In genomic region chr3:95820046-95821010, GRCm38 (mm10) we compare ENCODE assay signal across 8 mouse cellular contexts. TPM values are rescaled to one million over a fixed set of nuclear protein-coding genes. Genes with fewer than 3 reads are reported as not detected.
DNase-seq lines count a peak whose midpoint lies in the region; ATAC-seq and TF ChIP-seq lines count a peak whose summit lies in the region.

No protein-coding gene starts in this region.

- no peak for TF ChIP-seq CTCF in ES-Bruce4 (IDR thresholded peaks at IDR 0.05; ENCODE audit: low read depth, low read length)
- TF ChIP-seq CTCF in stomach, postnatal 0 days (IDR thresholded peaks at IDR 0.05; ENCODE audit: low read depth): no peak; the same call in 1 of the 2 replicates

- peak overlapping the region; percentile 61 for H3K4me2 ChIP-seq in kidney, embryonic 15.5 days
- H3K4me2 ChIP-seq in limb, embryonic 14.5 days (replicated peaks; ENCODE audit: low read depth, low read length, severe bottlenecking): peak overlapping the region; percentile 61
- peak overlapping the region; percentile 57 for H3K4me2 ChIP-seq in stomach, postnatal 0 days (replicated peaks; ENCODE audit: low read depth)

- intact Hi-C loops in gastrocnemius, postnatal 36 days (cut with DNase I): no loop called here

- peak overlapping the region; percentile 100 for H3K27ac ChIP-seq in kidney, embryonic 15.5 days
- H3K27ac ChIP-seq in ES-Bruce4 (ENCODE audit: insufficient read depth, low read length): peak overlapping the region; percentile 81
- H3K27ac ChIP-seq in forebrain, embryonic 10.5 days: peak overlapping the region; percentile 100
- H3K27ac ChIP-seq in limb, embryonic 14.5 days (replicated peaks; ENCODE audit: low read depth, low read length): peak overlapping the region; percentile 100
- H3K27ac ChIP-seq in stomach, postnatal 0 days (replicated peaks): peak overlapping the region; percentile 96

- H3K36me3 ChIP-seq in kidney, embryonic 15.5 days: 0 out of 2 replicates have a peak, but pooled peaks cover 3% of the 10 kb centered on the region
- H3K36me3 ChIP-seq in ES-Bruce4 (ENCODE audit: control insufficient read depth, insufficient read depth, low read length, poor library complexity, severe bottlenecking): peaks cover 2% of the 10 kb centered on the region; the same call in 1 of the 2 replicates
- H3K36me3 ChIP-seq in forebrain, embryonic 10.5 days (replicated peaks): peaks cover 9% of the 10 kb centered on the region
- peaks cover 3% of the 10 kb centered on the region for H3K36me3 ChIP-seq in limb, embryonic 14.5 days (ENCODE audit: control insufficient read depth, insufficient read depth, low read length)
- no peaks in the 10 kb centered on the region for H3K36me3 ChIP-seq in stomach, postnatal 0 days (ENCODE audit: control insufficient read depth, insufficient read depth, low read length)

- no peak for TF ChIP-seq POLR2A in ES-Bruce4 (IDR thresholded peaks at IDR 0.05; ENCODE audit: insufficient read depth, low read length)
- TF ChIP-seq POLR2A in limb, embryonic 14.5 days (IDR thresholded peaks at IDR 0.05; ENCODE audit: borderline replicate concordance, extremely low read depth, insufficient read depth, insufficient read length): no peak

- 39% methylated on average over 10 of the region's 10 CpGs for WGBS in kidney, embryonic 15.5 days
- WGBS in forebrain, embryonic 10.5 days: 49% methylated on average over 10 of the region's 10 CpGs
- WGBS in limb, embryonic 14.5 days: 36% methylated on average over 10 of the region's 10 CpGs
- 28% methylated on average over 10 of the region's 10 CpGs for WGBS in stomach, postnatal 0 days

- no peak for TF ChIP-seq EP300 in ES-Bruce4 (IDR thresholded peaks at IDR 0.05; ENCODE audit: insufficient read depth, low read depth, low read length)
- no peak for TF ChIP-seq EP300 in stomach, postnatal 0 days (optimal IDR thresholded peaks at IDR 0.05)

- H3K27me3 ChIP-seq in kidney, embryonic 15.5 days: no peaks in the 10 kb centered on the region
- no peaks in the 10 kb centered on the region for H3K27me3 ChIP-seq in ES-Bruce4 (ENCODE audit: control insufficient read depth, insufficient read depth, low read length, poor library complexity, severe bottlenecking)
- H3K27me3 ChIP-seq in forebrain, embryonic 10.5 days (ENCODE audit: poor library complexity, severe bottlenecking): no peaks in the 10 kb centered on the region
- no peaks in the 10 kb centered on the region for H3K27me3 ChIP-seq in limb, embryonic 14.5 days (ENCODE audit: control insufficient read depth, insufficient read depth, low read length)
- H3K27me3 ChIP-seq in stomach, postnatal 0 days (ENCODE audit: control insufficient read depth, insufficient read depth, low read length): no peaks in the 10 kb centered on the region

- no peak for ATAC-seq in kidney, embryonic 15.5 days (replicated peaks; ENCODE audit: low FRiP score)
- ATAC-seq in limb, embryonic 14.5 days (ENCODE audit: low FRiP score, low read depth): no peak
- ATAC-seq in stomach, postnatal 0 days (ENCODE audit: low FRiP score, low TSS enrichment): 0 out of 2 replicates have a peak, but pooled peaks have one; percentile 1

- peaks cover 20% of the 10 kb centered on the region for H3K4me1 ChIP-seq in kidney, embryonic 15.5 days
- no peaks in the 10 kb centered on the region for H3K4me1 ChIP-seq in ES-Bruce4 (ENCODE audit: control insufficient read depth, insufficient read depth, low read length)
- peaks cover 36% of the 10 kb centered on the region for H3K4me1 ChIP-seq in forebrain, embryonic 10.5 days
- peaks cover 8% of the 10 kb centered on the region for H3K4me1 ChIP-seq in limb, embryonic 14.5 days (ENCODE audit: control insufficient read depth, insufficient read depth, low read length)
- no peaks in the 10 kb centered on the region for H3K4me1 ChIP-seq in stomach, postnatal 0 days (replicated peaks; ENCODE audit: control insufficient read depth, insufficient read depth)

- H3K4me3 ChIP-seq in kidney, embryonic 15.5 days (replicated peaks): peak overlapping the region; percentile 81
- H3K4me3 ChIP-seq in ES-Bruce4 (ENCODE audit: low read depth, low read length): peak overlapping the region; percentile 57
- peak overlapping the region; percentile 91 for H3K4me3 ChIP-seq in forebrain, embryonic 10.5 days
- H3K4me3 ChIP-seq in limb, embryonic 14.5 days (replicated peaks; ENCODE audit: low read length): peak overlapping the region; percentile 84
- peak overlapping the region; percentile 52 for H3K4me3 ChIP-seq in stomach, postnatal 0 days (ENCODE audit: low read depth, low read length)

- no peak for DNase-seq in kidney, adult 9 months
- DNase-seq in forebrain, embryonic 10.5 days (ENCODE audit: extremely low spot score, low spot score): no peak
- no peak for DNase-seq in limb, embryonic 14.5 days (ENCODE audit: low spot score)
- no peak for DNase-seq in stomach, postnatal 0 days (ENCODE audit: low spot score)
- no peak for DNase-seq in gastrocnemius, postnatal 36 days
- DNase-seq in thymus, postnatal 4 days: no peak

- no peaks in the 10 kb centered on the region for H3K9me3 ChIP-seq in kidney, embryonic 15.5 days (replicated peaks)
- no peaks in the 10 kb centered on the region for H3K9me3 ChIP-seq in ES-Bruce4 (replicated peaks; ENCODE audit: control insufficient read depth, insufficient read depth, low read length, poor library complexity, severe bottlenecking)
- no peaks in the 10 kb centered on the region for H3K9me3 ChIP-seq in forebrain, embryonic 10.5 days
- H3K9me3 ChIP-seq in limb, embryonic 14.5 days (ENCODE audit: control insufficient read depth, low read length): no peaks in the 10 kb centered on the region
- no peaks in the 10 kb centered on the region for H3K9me3 ChIP-seq in stomach, postnatal 0 days (ENCODE audit: control insufficient read depth, low read length)

- peak overlapping the region; percentile 62 for H3K9ac ChIP-seq in kidney, embryonic 15.5 days
- peak overlapping the region; percentile 96 for H3K9ac ChIP-seq in ES-Bruce4 (ENCODE audit: low read depth, poor library complexity, severe bottlenecking)
- H3K9ac ChIP-seq in limb, embryonic 14.5 days (ENCODE audit: low read depth, low read length, severe bottlenecking): peak overlapping the region; percentile 99
- H3K9ac ChIP-seq in stomach, postnatal 0 days (ENCODE audit: low read length): 0 out of 2 replicates have a peak overlapping the region, but pooled peaks have one; percentile 68

RNA-seq across cellular contexts. Expression of gene Rprd2, which starts 1.7 kb away (rescaled TPM):
- 22.4 and 23.9 TPM in 2 replicates for polyA plus RNA-seq in kidney, embryonic 15.5 days (2015; fragmentation: Nextera tagmentation; extraction: Ambion mirVana)
- 51.4 and 58.6 TPM in 2 replicates for polyA plus RNA-seq in ES-Bruce4 (2011; ENCODE audit: insufficient read depth, insufficient read length, low read depth, missing spikeins)
- polyA plus RNA-seq in forebrain, embryonic 10.5 days (2016; fragmentation: Nextera tagmentation; extraction: Ambion mirVana): 21.1 and 22.3 TPM in 2 replicates
- 22.0 and 23.3 TPM in 2 replicates for polyA plus RNA-seq in limb, embryonic 14.5 days (2012; rRNA removed)
- polyA plus RNA-seq in limb, embryonic 14.5 days (2014; fragmentation: Nextera tagmentation; extraction: Ambion mirVana): 19.9 and 24.8 TPM in 2 replicates
- polyA plus RNA-seq in stomach, postnatal 0 days (2015; fragmentation: Nextera tagmentation; extraction: Ambion mirVana): 11.1 and 12.0 TPM in 2 replicates
- total RNA-seq in gastrocnemius, postnatal 36 days (2021): 10 to 100 TPM; 27.8 to 36.1 TPM

RNA-seq across cellular contexts. Expression of gene Prpf3, which starts 35.4 kb away (rescaled TPM):
- 49.7 and 52.3 TPM in 2 replicates for polyA plus RNA-seq in kidney, embryonic 15.5 days (2015; fragmentation: Nextera tagmentation; extraction: Ambion mirVana)
- 92.4 and 100 TPM in 2 replicates for polyA plus RNA-seq in ES-Bruce4 (2011; ENCODE audit: insufficient read depth, insufficient read length, low read depth, missing spikeins)
- 71.3 and 78.1 TPM in 2 replicates for polyA plus RNA-seq in forebrain, embryonic 10.5 days (2016; fragmentation: Nextera tagmentation; extraction: Ambion mirVana)
- polyA plus RNA-seq in limb, embryonic 14.5 days (2012; rRNA removed): 44.1 and 53.8 TPM in 2 replicates
- 46.1 and 50.9 TPM in 2 replicates for polyA plus RNA-seq in limb, embryonic 14.5 days (2014; fragmentation: Nextera tagmentation; extraction: Ambion mirVana)
- 12.9 and 13.8 TPM in 2 replicates for polyA plus RNA-seq in stomach, postnatal 0 days (2015; fragmentation: Nextera tagmentation; extraction: Ambion mirVana)
- total RNA-seq in gastrocnemius, postnatal 36 days (2021): 10 to 100 TPM; 12.5 to 14.5 TPM

RNA-seq across cellular contexts. Expression of gene Mrps21, which starts 51.0 kb away (rescaled TPM):
- 404 and 412 TPM in 2 replicates for polyA plus RNA-seq in kidney, embryonic 15.5 days (2015; fragmentation: Nextera tagmentation; extraction: Ambion mirVana)
- 142 and 163 TPM in 2 replicates for polyA plus RNA-seq in ES-Bruce4 (2011; ENCODE audit: insufficient read depth, insufficient read length, low read depth, missing spikeins)
- 353 TPM in 2 replicates for polyA plus RNA-seq in forebrain, embryonic 10.5 days (2016; fragmentation: Nextera tagmentation; extraction: Ambion mirVana)
- 113 and 155 TPM in 2 replicates for polyA plus RNA-seq in limb, embryonic 14.5 days (2012; rRNA removed)
- 294 and 303 TPM in 2 replicates for polyA plus RNA-seq in limb, embryonic 14.5 days (2014; fragmentation: Nextera tagmentation; extraction: Ambion mirVana)
- 283 and 301 TPM in 2 replicates for polyA plus RNA-seq in stomach, postnatal 0 days (2015; fragmentation: Nextera tagmentation; extraction: Ambion mirVana)
- total RNA-seq in gastrocnemius, postnatal 36 days (2021): 100 to 1,000 TPM; 289 to 304 TPM
